Mouse (Mus musculus): ENCODE results near the gene Elovl4. TPM values are rescaled to one million over a fixed set of nuclear protein-coding genes. Genes with fewer than 3 reads are reported as not detected.
A peak's percentile ranks its signal among the peaks of the same experiment; 100 is the strongest.

Elovl4 gene
- 4.8 and 5.0 TPM in 2 replicates for polyA plus RNA-seq (2011; ENCODE audit: insufficient read depth, insufficient read length, low read depth, missing spikeins)

DNA sequence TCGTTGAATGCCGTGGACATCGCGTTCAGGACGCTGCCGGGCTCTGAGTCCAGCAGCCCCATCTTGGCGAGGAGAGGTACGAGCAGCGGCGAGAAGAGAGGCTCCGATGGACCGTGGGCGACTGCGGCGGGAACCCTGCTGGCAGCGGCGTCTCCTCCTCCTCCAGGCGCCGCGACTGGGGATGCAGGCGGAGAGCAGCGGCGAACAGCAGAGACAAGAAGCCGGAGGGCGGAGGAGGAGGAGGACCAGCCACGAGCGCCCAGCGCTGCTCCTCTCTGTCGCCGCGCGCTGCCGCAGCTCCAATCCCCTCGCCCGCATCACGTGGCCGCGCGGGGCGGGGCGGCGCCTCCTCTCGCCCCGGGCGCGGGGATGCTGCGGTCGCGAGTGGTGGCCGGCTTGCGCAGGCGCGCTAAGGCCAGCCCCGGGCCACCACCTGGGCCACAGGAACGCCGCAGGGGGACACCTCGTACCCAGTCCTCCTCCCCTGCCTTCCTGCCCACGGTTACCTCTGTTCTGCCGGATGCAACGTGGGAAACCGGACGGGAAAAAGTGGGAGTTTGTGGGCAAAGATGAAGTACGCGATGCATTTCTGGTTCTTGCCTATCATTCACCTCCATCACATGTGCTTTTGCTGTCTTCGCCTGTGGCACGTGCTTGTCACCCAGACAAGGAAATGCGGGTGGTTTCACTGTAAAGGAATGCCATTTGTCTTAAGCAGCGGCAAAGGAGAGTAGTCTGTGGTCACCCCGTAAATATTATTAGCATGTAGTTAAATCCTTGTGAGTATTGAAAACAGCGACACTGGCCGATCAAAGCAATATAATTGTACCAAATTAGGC, at the start of gene Elovl4:
Gene Elovl4 (minus strand): TSS at position 301 of the 839 bp plus-strand sequence.
- H3K4me3 ChIP-seq (ENCODE audit: low read depth, low read length), result peak within 1 kb of the TSS; percentile 81
- H3K9ac ChIP-seq (ENCODE audit: low read depth, poor library complexity, severe bottlenecking), result peak within 1 kb of the TSS; percentile 21
- H3K9me3 ChIP-seq (replicated peaks; ENCODE audit: control insufficient read depth, insufficient read depth, low read length, poor library complexity, severe bottlenecking), result no peaks in the 10 kb centered on the region
- peaks cover 5% of the 10 kb centered on the region; the same call in 1 of the 2 replicates for H3K27me3 ChIP-seq (ENCODE audit: control insufficient read depth, insufficient read depth, low read length, poor library complexity, severe bottlenecking)
- H3K36me3 ChIP-seq (ENCODE audit: control insufficient read depth, insufficient read depth, low read length, poor library complexity, severe bottlenecking), result no peaks in the 10 kb centered on the region
- no peak within 1 kb of the TSS for H3K27ac ChIP-seq (ENCODE audit: insufficient read depth, low read length)
- no peak for TF ChIP-seq POLR2A (IDR thresholded peaks at IDR 0.05; ENCODE audit: insufficient read depth, low read length)
- TF ChIP-seq EP300 (IDR thresholded peaks at IDR 0.05; ENCODE audit: insufficient read depth, low read depth, low read length), result no peak
- TF ChIP-seq CTCF (IDR thresholded peaks at IDR 0.05; ENCODE audit: low read depth, low read length), result no peak
- no peaks in the 10 kb centered on the region for H3K4me1 ChIP-seq (ENCODE audit: control insufficient read depth, insufficient read depth, low read length)

- Histone ChIP-seq H3K4me3 (ENCODE audit: low read depth, low read length) (no peak overlapping the region), H3K4me1 (ENCODE audit: control insufficient read depth, insufficient read depth, low read length) (no peaks in the 10 kb centered on the region), H3K27ac (ENCODE audit: insufficient read depth, low read length) (no peak overlapping the region), H3K9ac (ENCODE audit: low read depth, poor library complexity, severe bottlenecking) (no peak overlapping the region), H3K36me3 (ENCODE audit: control insufficient read depth, insufficient read depth, low read length, poor library complexity, severe bottlenecking) (peaks cover 24% of the 10 kb centered on the region), H3K27me3 (ENCODE audit: control insufficient read depth, insufficient read depth, low read length, poor library complexity, severe bottlenecking) (no peaks in the 10 kb centered on the region), H3K9me3 (replicated peaks; ENCODE audit: control insufficient read depth, insufficient read depth, low read length, poor library complexity, severe bottlenecking) (no peaks in the 10 kb centered on the region)
- TF ChIP-seq CTCF (IDR thresholded peaks at IDR 0.05; ENCODE audit: low read depth, low read length), result no peak
- TF ChIP-seq POLR2A (IDR thresholded peaks at IDR 0.05; ENCODE audit: insufficient read depth, low read length), result no peak
- TF ChIP-seq EP300 (IDR thresholded peaks at IDR 0.05; ENCODE audit: insufficient read depth, low read depth, low read length), result no peak
These were observed 46.4 kb upstream of the Elovl4 start for GRCm38 (mm10) chr9:83852464-83852863.

GRCm38 (mm10) chr9:83834748-83835313, 28.8 kb upstream of the Elovl4 start:
- no peaks in the 10 kb centered on the region for H3K4me1 ChIP-seq (ENCODE audit: control insufficient read depth, insufficient read depth, low read length)
- H3K9me3 ChIP-seq (replicated peaks; ENCODE audit: control insufficient read depth, insufficient read depth, low read length, poor library complexity, severe bottlenecking), result no peaks in the 10 kb centered on the region
- H3K9ac ChIP-seq (ENCODE audit: low read depth, poor library complexity, severe bottlenecking), result peak overlapping the region; percentile 81
- 0 out of 2 replicates have a peak, but pooled peaks have one; percentile 3 for TF ChIP-seq EP300 (IDR thresholded peaks at IDR 0.05; ENCODE audit: insufficient read depth, low read depth, low read length)
- TF ChIP-seq CTCF (IDR thresholded peaks at IDR 0.05; ENCODE audit: low read depth, low read length), result no peak
- no peak for TF ChIP-seq POLR2A (IDR thresholded peaks at IDR 0.05; ENCODE audit: insufficient read depth, low read length)
- peak overlapping the region; percentile 94 for H3K4me3 ChIP-seq (ENCODE audit: low read depth, low read length)
- H3K27ac ChIP-seq (ENCODE audit: insufficient read depth, low read length), result no peak overlapping the region
- H3K36me3 ChIP-seq (ENCODE audit: control insufficient read depth, insufficient read depth, low read length, poor library complexity, severe bottlenecking), result peaks cover 4% of the 10 kb centered on the region
- H3K27me3 ChIP-seq (ENCODE audit: control insufficient read depth, insufficient read depth, low read length, poor library complexity, severe bottlenecking), result no peaks in the 10 kb centered on the region

DNA sequence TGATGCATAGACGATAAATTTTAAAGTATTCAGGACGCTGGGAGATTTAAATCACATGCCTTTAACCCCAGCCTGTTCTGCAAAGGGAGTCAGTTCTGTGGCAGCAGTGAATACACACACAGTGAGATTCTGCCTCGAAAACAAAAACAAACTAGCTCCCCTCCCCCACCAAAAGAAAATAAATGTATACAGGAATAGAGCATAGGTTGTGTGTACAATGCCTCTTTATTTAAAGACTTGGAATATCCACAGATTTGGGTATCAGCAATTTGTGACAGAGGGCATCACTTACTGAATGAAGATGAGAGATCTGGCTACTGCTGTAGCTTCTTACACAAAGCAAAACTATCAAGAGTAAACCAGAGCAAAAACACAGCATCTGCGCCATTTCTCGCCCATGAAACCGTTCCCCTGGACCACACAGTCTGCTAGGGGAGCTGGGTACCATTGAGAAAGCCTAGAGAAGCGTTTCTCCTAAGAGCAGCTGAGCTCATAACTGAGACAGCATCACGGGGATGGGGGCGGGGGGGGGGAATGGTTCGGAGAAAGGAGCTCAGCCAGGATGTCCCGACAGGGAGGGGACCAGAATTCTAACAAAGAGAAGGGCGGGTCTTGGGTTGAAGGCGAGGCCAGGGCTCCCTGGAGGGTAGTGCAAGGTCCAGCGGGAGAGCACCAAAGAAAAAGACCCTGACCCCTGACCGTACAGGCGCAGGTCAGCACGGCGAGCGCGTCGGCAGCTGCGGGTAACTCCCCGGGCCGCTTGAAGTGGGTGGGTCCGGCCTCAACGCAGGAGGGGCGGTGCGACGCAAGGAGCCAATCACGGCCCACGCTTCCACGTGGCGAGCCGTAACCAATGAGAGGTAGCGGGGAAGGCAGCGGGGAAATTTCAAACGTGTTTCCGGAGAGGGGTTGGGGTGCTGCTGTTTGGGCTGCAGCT, 28.0 kb upstream of the Elovl4 start, which contains the start of gene Ttk:
Gene Ttk (plus strand): TSS at position 879 of the 937 bp plus-strand sequence.
- H3K9me3 ChIP-seq (replicated peaks; ENCODE audit: control insufficient read depth, insufficient read depth, low read length, poor library complexity, severe bottlenecking), result no peaks in the 10 kb centered on the region
- 0 out of 2 replicates have a peak within 1 kb of the TSS, but pooled peaks have one; percentile 29 for H3K27ac ChIP-seq (ENCODE audit: insufficient read depth, low read length)
- peak within 1 kb of the TSS; percentile 94 for H3K4me3 ChIP-seq (ENCODE audit: low read depth, low read length)
- TF ChIP-seq CTCF (IDR thresholded peaks at IDR 0.05; ENCODE audit: low read depth, low read length) (no peak), POLR2A (IDR thresholded peaks at IDR 0.05; ENCODE audit: insufficient read depth, low read length) (peak; percentile 80)
- no peaks in the 10 kb centered on the region for H3K4me1 ChIP-seq (ENCODE audit: control insufficient read depth, insufficient read depth, low read length)
- H3K9ac ChIP-seq (ENCODE audit: low read depth, poor library complexity, severe bottlenecking), result peak within 1 kb of the TSS; percentile 81
- no peaks in the 10 kb centered on the region for H3K36me3 ChIP-seq (ENCODE audit: control insufficient read depth, insufficient read depth, low read length, poor library complexity, severe bottlenecking)
- no peaks in the 10 kb centered on the region; the same call in 1 of the 2 replicates for H3K27me3 ChIP-seq (ENCODE audit: control insufficient read depth, insufficient read depth, low read length, poor library complexity, severe bottlenecking)

DNA sequence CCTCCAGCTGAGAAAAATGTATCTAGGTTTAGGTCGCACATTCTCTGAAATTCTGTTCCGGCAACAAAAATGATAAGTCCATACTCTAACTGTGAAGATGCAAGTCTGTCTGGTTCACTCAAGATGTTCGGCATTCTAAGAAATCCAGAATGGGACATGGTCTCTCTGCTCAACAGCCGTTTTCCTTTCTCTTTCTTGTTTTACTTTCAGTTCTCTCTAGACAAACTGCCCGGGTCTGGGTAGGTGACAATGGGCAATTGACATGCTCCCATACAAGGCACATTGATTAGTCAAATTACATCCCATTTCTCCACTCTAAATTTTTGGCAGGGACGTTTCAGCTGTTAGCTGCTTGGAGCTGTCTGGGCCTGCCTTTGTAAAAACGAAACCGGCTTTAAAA, 25.1 kb upstream of the Elovl4 start:
- H3K27ac ChIP-seq (ENCODE audit: insufficient read depth, low read length), result no peak overlapping the region
- no peak overlapping the region for H3K9ac ChIP-seq (ENCODE audit: low read depth, poor library complexity, severe bottlenecking)
- H3K4me3 ChIP-seq (ENCODE audit: low read depth, low read length), result no peak overlapping the region
- no peak for TF ChIP-seq POLR2A (IDR thresholded peaks at IDR 0.05; ENCODE audit: insufficient read depth, low read length)
- TF ChIP-seq CTCF (IDR thresholded peaks at IDR 0.05; ENCODE audit: low read depth, low read length), result no peak
- TF ChIP-seq EP300 (IDR thresholded peaks at IDR 0.05; ENCODE audit: insufficient read depth, low read depth, low read length), result no peak
- H3K4me1 ChIP-seq (ENCODE audit: control insufficient read depth, insufficient read depth, low read length), result no peaks in the 10 kb centered on the region
- H3K36me3 ChIP-seq (ENCODE audit: control insufficient read depth, insufficient read depth, low read length, poor library complexity, severe bottlenecking), result no peaks in the 10 kb centered on the region
- no peaks in the 10 kb centered on the region for H3K9me3 ChIP-seq (replicated peaks; ENCODE audit: control insufficient read depth, insufficient read depth, low read length, poor library complexity, severe bottlenecking)
- no peaks in the 10 kb centered on the region; the same call in 1 of the 2 replicates for H3K27me3 ChIP-seq (ENCODE audit: control insufficient read depth, insufficient read depth, low read length, poor library complexity, severe bottlenecking)
